Mouse (Mus musculus): ENCODE data around the gene Abcc5. TPM values are rescaled to one million over a fixed set of nuclear protein-coding genes. Genes with fewer than 3 reads are reported as not detected.
"Not testable (repeated sequence)": the region's sequence is repeated elsewhere in the genome, so short reads cannot be mapped to it uniquely, and the experiment has no call there.

The Abcc5 gene
- polyA plus RNA-seq, 1 experiment from 2014 or later = 76.2 TPM

DNA sequence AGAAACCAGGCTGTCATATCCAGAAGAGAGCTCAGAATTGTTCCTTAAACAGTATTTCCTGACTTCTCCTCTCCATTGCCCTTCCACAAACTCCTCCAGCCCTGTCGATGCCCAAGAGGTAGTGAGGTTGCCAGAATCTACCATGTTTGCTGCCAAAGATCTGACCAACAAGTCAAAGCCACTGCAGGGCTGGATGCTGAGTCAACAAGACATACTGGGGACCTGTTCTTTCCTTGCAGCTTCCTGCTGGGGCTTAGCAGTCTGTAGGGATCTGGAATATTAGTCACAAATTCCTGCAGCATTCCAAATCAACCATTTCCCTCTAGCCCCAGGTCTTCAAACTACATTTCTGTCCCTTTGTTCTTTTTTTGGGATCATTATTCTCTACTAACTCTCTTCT lies 19.7 kb upstream of the Abcc5 start:
- Histone ChIP-seq H3K36me3 (no peaks in the 10 kb centered on the region), H3K9me3 (no peaks in the 10 kb centered on the region), H3K27ac (no peak overlapping the region), H3K4me1 (no peaks in the 10 kb centered on the region), H3K27me3 (no peaks in the 10 kb centered on the region), H3K4me3 (no peak overlapping the region), H3K9ac (no peak overlapping the region), H3K4me2 (no peak overlapping the region)
- 81% methylated on average over 1 of the region's 1 CpGs for WGBS
- no peak for ATAC-seq (ENCODE audit: insufficient number of reproducible peaks, low FRiP score, low TSS enrichment, low read depth)

GRCm38 (mm10) chr16:20444831-20445388 lies 18.7 kb upstream of the Abcc5 start:
- H3K4me2 ChIP-seq = no peak overlapping the region
- H3K27ac ChIP-seq = no peak overlapping the region
- H3K36me3 ChIP-seq = no peaks in the 10 kb centered on the region
- H3K4me1 ChIP-seq = no peaks in the 10 kb centered on the region
- no peak overlapping the region for H3K9ac ChIP-seq
- no peak for ATAC-seq (ENCODE audit: insufficient number of reproducible peaks, low FRiP score, low TSS enrichment, low read depth)
- H3K4me3 ChIP-seq = no peak overlapping the region
- WGBS = 80% methylated on average over 7 of the region's 7 CpGs
- no peaks in the 10 kb centered on the region for H3K27me3 ChIP-seq
- no peaks in the 10 kb centered on the region for H3K9me3 ChIP-seq

DNA sequence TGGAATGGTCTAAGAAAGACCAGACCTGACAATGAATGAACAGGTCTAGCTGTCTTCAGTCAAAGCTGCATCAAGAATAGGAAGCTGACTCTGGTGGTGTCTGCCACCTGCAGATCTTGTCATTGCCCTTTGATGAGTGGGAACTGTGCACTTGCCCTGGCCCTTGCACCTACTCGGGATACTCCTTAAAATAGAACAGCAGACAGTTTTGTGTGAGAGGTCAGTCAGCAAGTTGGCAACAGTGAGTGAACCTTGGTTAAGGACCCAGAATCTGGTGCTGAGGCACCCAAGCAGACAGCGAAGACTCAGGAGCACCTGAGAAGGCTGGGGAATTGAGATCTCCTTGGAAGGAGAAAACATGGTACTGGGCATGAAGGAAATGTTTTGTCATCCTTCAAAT lies 16.7 kb upstream of the Abcc5 start:
- H3K9ac ChIP-seq = no peak overlapping the region
- no peak for ATAC-seq (ENCODE audit: insufficient number of reproducible peaks, low FRiP score, low TSS enrichment, low read depth)
- WGBS = 86% methylated on average over 2 of the region's 2 CpGs
- H3K4me3 ChIP-seq = no peak overlapping the region
- no peak overlapping the region for H3K4me2 ChIP-seq
- H3K4me1 ChIP-seq = no peaks in the 10 kb centered on the region
- H3K9me3 ChIP-seq = no peaks in the 10 kb centered on the region
- no peaks in the 10 kb centered on the region for H3K36me3 ChIP-seq
- no peaks in the 10 kb centered on the region for H3K27me3 ChIP-seq
- no peak overlapping the region for H3K27ac ChIP-seq

DNA sequence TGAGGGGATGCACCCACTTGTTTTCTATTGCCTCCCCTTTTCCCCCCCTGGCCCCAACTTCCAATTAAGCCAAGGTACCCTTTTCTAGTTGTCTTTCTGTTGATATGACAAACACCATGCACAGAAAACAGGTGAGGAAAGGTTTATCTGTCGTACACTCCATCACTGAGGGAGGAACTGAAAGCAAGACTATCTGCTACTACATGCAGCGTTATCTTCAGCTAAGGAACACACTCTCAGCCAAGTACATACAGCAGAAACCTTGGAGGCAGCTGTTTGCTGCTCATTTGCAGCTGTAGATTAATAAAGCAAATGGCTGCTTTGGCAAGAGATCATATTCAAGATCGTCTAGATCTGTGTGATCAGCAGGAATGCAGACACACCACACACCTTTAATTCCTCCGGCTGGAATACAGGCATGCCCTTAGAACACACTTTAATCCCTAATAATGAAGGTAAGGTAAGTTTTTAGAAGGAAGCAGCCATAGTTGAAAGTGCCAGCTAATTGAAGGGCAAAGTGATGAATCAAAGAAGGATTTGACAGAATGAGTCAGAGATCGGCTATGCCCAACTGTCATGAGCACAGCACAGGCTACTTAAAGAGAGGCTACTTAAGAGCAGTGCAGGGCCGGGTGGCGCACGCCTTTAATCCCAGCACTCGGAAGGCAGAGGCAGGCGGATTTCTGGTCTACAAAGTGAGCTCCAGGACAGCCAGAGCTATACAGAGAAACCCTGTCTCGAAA lies 12.7 kb upstream of the Abcc5 start:
- no peak for ATAC-seq (ENCODE audit: insufficient number of reproducible peaks, low FRiP score, low TSS enrichment, low read depth)
- Histone ChIP-seq H3K27me3 (no peaks in the 10 kb centered on the region), H3K4me2 (no peak overlapping the region), H3K27ac (no peak overlapping the region), H3K36me3 (no peaks in the 10 kb centered on the region), H3K9me3 (no peaks in the 10 kb centered on the region), H3K9ac (no peak overlapping the region), H3K4me3 (no peak overlapping the region), H3K4me1 (no peaks in the 10 kb centered on the region)
- 82% methylated on average over 11 of the region's 11 CpGs for WGBS

DNA sequence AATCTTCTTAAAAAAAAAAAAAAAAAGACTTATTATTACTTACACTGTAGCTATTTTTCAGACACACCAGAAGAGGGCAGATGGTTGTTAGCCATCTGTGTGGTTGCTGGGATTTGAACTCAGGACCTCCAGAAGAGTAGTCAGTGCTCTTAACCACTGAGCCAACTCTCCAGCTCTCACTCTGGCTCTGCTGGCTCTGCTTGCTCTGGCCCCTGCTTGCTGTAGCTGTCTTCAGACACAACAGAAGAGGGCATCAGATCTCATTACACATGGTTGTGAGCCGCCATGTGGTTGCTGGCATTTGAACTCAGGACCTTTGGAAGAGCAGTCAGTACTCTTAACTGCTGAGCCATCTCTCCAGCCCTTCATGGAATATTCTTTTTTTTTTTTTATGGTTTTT lies 11.9 kb upstream of the Abcc5 start:
- H3K9me3 ChIP-seq; H3K9ac ChIP-seq; H3K4me2 ChIP-seq; H3K27ac ChIP-seq; H3K36me3 ChIP-seq; H3K27me3 ChIP-seq; H3K4me3 ChIP-seq; ATAC-seq (ENCODE audit: insufficient number of reproducible peaks, low FRiP score, low TSS enrichment, low read depth); H3K4me1 ChIP-seq: not testable (repeated sequence)
- WGBS = 88% methylated on average over 1 of the region's 1 CpGs

GRCm38 (mm10) chr16:20436281-20436680 lies 10.1 kb upstream of the Abcc5 start:
- no peak overlapping the region for H3K27ac ChIP-seq
- no peak overlapping the region for H3K9ac ChIP-seq
- WGBS = 75% methylated on average over 3 of the region's 3 CpGs
- H3K4me2 ChIP-seq = no peak overlapping the region
- no peaks in the 10 kb centered on the region for H3K27me3 ChIP-seq
- no peaks in the 10 kb centered on the region for H3K36me3 ChIP-seq
- H3K4me3 ChIP-seq = no peak overlapping the region
- H3K9me3 ChIP-seq = no peaks in the 10 kb centered on the region
- no peaks in the 10 kb centered on the region for H3K4me1 ChIP-seq
- ATAC-seq (ENCODE audit: insufficient number of reproducible peaks, low FRiP score, low TSS enrichment, low read depth) = no peak

GRCm38 (mm10) chr16:20429328-20429727 lies 3.1 kb upstream of the Abcc5 start:
- H3K9me3 ChIP-seq = no peaks in the 10 kb centered on the region

GRCm38 (mm10) chr16:20427566-20427965 lies 1.4 kb upstream of the Abcc5 start:
- Histone ChIP-seq H3K4me1 (peaks cover 15% of the 10 kb centered on the region), H3K27me3 (no peaks in the 10 kb centered on the region), H3K4me2 (no peak overlapping the region), H3K4me3 (no peak overlapping the region), H3K27ac (no peak overlapping the region), H3K9me3 (no peaks in the 10 kb centered on the region), H3K36me3 (no peaks in the 10 kb centered on the region), H3K9ac (no peak overlapping the region)
- WGBS = 70% methylated on average over 4 of the region's 4 CpGs
- no peak for ATAC-seq (ENCODE audit: insufficient number of reproducible peaks, low FRiP score, low TSS enrichment, low read depth)

More at GRCm38 (mm10) chr16:20429328-20429727, 3.1 kb upstream of the Abcc5 start:
- H3K27me3 ChIP-seq = no peaks in the 10 kb centered on the region
- no peak overlapping the region for H3K4me3 ChIP-seq
- 85% methylated on average over 5 of the region's 5 CpGs for WGBS
- H3K9ac ChIP-seq = no peak overlapping the region
- peaks cover 13% of the 10 kb centered on the region for H3K4me1 ChIP-seq
- H3K4me2 ChIP-seq = no peak overlapping the region
- H3K36me3 ChIP-seq = no peaks in the 10 kb centered on the region
- ATAC-seq (ENCODE audit: insufficient number of reproducible peaks, low FRiP score, low TSS enrichment, low read depth) = no peak
- no peak overlapping the region for H3K27ac ChIP-seq

GRCm38 (mm10) chr16:20424719-20425650 lies 1.2 kb downstream of the Abcc5 start:
- Histone ChIP-seq H3K27me3 (no peaks in the 10 kb centered on the region), H3K9me3 (no peaks in the 10 kb centered on the region), H3K36me3 (peaks cover 18% of the 10 kb centered on the region), H3K4me1 (peaks cover 15% of the 10 kb centered on the region), H3K4me3 (peak overlapping the region; percentile 86), H3K27ac (peak overlapping the region; percentile 90; the same call in 1 of the 2 replicates), H3K4me2 (peak overlapping the region; percentile 74), H3K9ac (peak overlapping the region; percentile 75)
- ATAC-seq (ENCODE audit: insufficient number of reproducible peaks, low FRiP score, low TSS enrichment, low read depth) = no peak
- WGBS = 40% methylated on average over 10 of the region's 10 CpGs

DNA sequence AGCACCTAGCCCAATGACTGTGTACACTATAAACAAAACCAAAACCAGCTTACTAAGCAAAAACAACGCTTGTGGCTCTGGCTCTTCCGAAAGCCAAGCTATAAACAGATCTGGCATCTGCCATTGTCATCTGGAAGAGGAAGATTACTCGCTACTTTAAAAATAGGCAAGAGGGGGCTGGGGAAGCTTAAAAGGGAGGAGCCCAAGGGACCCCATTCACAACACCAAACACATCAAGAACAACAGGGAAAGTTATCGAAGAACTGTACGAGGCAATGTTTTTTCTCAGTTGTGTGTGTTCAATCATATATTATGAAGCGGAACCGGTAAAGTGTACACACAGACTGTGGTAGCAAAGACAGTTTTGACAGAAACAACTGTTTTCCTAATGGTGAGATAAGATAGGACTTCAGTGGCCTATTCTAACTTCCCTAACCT lies 1.9 kb downstream of the Abcc5 start:
- Histone ChIP-seq H3K4me3 (no peak overlapping the region), H3K9ac (no peak overlapping the region), H3K27ac (no peak overlapping the region), H3K4me2 (no peak overlapping the region), H3K27me3 (no peaks in the 10 kb centered on the region), H3K9me3 (no peaks in the 10 kb centered on the region), H3K36me3 (peaks cover 18% of the 10 kb centered on the region), H3K4me1 (peaks cover 15% of the 10 kb centered on the region)
- WGBS = 81% methylated on average over 7 of the region's 7 CpGs
- no peak for ATAC-seq (ENCODE audit: insufficient number of reproducible peaks, low FRiP score, low TSS enrichment, low read depth)

GRCm38 (mm10) chr16:20422938-20423730 lies 3.1 kb downstream of the Abcc5 start:
- no peak for ATAC-seq (ENCODE audit: insufficient number of reproducible peaks, low FRiP score, low TSS enrichment, low read depth)
- Histone ChIP-seq H3K27ac (no peak overlapping the region), H3K4me1 (peaks cover 15% of the 10 kb centered on the region), H3K9ac (no peak overlapping the region), H3K4me3 (no peak overlapping the region), H3K36me3 (peaks cover 22% of the 10 kb centered on the region), H3K27me3 (no peaks in the 10 kb centered on the region), H3K9me3 (no peaks in the 10 kb centered on the region), H3K4me2 (no peak overlapping the region)
- WGBS = 84% methylated on average over 6 of the region's 6 CpGs
